Mouse (Mus musculus) kidney, adult 2 months (tissue): ENCODE results near the gene Pcdh8.

Source experiments
- CTCF ChIP-seq: fragments of 200-500 bp; conservative IDR thresholded peaks from 2 replicates; pipeline ENCODE4 v1.5.1; 2011; ENCODE audit warnings: low read depth, mild to moderate bottlenecking, control low read depth, low read length, moderate library complexity, mixed read lengths; ENCODE audit not compliant: insufficient read depth, insufficient read length
- POLR2A ChIP-seq: fragments of 200-500 bp; IDR thresholded peaks from one replicate; pipeline ENCODE4 v1.6.1; 2011; ENCODE audit warnings: low read depth, low read length, control low read depth

DNA sequence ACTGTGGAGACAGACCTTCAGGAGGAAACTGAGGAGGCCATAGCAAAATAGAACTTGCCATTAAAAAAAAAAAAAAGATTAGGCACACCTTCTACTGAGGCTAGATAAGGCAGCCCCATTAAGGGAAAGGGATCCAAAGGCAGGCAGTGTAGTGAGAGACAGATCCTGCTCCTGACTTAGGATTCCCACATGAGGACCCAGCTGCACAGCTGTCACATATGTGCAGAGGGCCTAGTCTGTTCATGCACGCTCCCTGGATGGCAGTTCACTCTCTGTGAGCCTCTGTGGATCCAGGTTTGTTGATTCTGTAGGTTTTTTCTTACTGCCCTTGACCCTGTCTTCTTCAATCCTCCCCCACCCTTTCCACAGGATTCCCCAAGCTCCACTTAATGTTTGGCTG, 9.8 kb upstream of the Pcdh8 start:
- TF ChIP-seq CTCF (no peak), POLR2A (no peak)
